Mouse (Mus musculus) embryonic facial prominence, embryonic 12.5 days (tissue): ENCODE measurements around the gene Tut4. TPM values are rescaled to one million over a fixed set of nuclear protein-coding genes. Genes with fewer than 3 reads are reported as not detected.

Experiments
- polyA plus RNA-seq: library from polyadenylated mRNA; unstranded; fragments of >200 nt; fragmentation: Nextera tagmentation; extraction: Ambion mirVana; gene quantifications from 2 replicates; pipeline ENCODE4 v1.2.1, GENCODE M21; 2016

Gene Tut4
- polyA plus RNA-seq, 1 experiment from 2014 or later, result 140 TPM

Other genes starting within 250 kb of the Tut4 start
- gene Zyg11a, start 241.4 kb upstream of the Tut4 start, polyA plus RNA-seq, result 0.22 TPM in 1 of 2 replicates, not detected in the other
- 18.4 and 20.5 TPM in 2 replicates for gene Zyg11b, start 158.3 kb upstream of the Tut4 start, polyA plus RNA-seq
- gene Coa7, start 131.3 kb upstream of the Tut4 start, polyA plus RNA-seq, result 55.6 and 58.0 TPM in 2 replicates
- 13.3 and 14.4 TPM in 2 replicates for gene Shisal2a, start 76.1 kb upstream of the Tut4 start, polyA plus RNA-seq
- 62.7 and 67.1 TPM in 2 replicates for gene Gpx7, start 52.5 kb upstream of the Tut4 start, polyA plus RNA-seq
- gene Prpf38a, start 119.9 kb downstream of the Tut4 start, polyA plus RNA-seq, result 101 and 106 TPM in 2 replicates
- 14.2 and 17.0 TPM in 2 replicates for gene Orc1, start 120.0 kb downstream of the Tut4 start, polyA plus RNA-seq
- gene Cc2d1b, start 160.5 kb downstream of the Tut4 start, polyA plus RNA-seq, result 30.2 and 34.4 TPM in 2 replicates